Mouse (Mus musculus) CD4-positive helper T cell, adult 2 months (primary cell): Measurements from ENCODE around the gene Rtl6.

Experiments used
- DNase-seq: peaks from one replicate; pipeline ENCODE4 v3.0.0-alpha.2; 2012; ENCODE audit warnings: low read depth, missing footprints, low spot score

Rtl6 gene

DNA sequence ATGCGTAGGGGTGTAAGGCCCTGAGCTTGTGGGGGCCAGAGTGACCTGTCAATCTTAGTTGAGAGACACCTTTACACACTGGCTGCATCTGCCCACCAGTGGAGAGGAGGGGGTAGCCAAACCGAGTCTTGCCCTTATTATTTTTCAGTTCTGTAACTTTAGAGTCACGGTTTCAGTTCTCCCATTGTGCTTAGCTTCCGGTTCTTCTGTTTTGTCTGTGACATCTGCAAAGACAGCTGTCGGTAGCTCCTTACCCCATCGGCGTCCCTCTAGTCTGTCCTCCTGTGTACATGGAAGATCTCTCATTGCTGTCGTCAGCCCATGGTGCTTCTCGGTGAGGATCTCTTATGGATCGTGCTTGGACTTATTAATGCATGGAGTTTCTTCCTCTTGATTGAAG is 20.5 kb downstream of the Rtl6 start:
- no peak for DNase-seq

DNA sequence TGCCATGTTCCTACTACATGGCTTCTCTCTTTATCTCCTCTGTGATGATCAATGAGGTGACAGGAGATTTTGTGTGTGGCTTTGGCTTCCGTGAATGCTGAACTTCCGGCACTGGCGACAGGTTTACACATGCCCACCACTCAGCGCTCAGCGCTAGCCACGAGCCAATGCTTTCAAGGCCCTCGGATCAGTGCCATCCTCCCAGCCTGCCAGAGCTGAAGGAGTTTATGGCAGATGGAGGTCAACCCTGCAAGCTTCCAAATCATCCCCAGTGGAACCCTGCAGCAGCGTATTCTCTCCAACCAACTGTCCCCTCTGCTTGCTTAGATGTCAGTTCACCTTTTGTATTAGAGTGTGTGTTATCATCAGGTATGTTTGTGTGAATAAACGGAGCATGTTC is 21.0 kb downstream of the Rtl6 start:
- DNase-seq: no peak

DNA sequence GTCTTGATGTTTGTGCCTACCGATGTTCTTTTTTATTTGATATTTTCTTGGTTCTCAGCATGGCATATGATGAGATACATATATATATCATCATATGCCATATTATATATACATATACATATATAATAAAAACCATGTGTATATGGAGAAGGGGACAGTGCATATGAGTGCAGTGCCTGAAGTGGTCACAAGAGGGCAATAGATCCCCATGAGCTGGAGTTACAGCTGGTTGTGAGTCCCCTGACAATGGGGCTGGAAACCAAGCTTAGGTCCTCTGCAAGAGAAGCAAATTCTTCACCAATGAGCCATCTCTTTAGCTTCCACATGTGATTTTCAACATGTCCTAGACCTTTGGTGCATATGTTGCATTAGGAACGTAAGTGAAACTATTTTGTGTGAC is 21.7 kb downstream of the Rtl6 start:
- peak; percentile 29 for DNase-seq

DNA sequence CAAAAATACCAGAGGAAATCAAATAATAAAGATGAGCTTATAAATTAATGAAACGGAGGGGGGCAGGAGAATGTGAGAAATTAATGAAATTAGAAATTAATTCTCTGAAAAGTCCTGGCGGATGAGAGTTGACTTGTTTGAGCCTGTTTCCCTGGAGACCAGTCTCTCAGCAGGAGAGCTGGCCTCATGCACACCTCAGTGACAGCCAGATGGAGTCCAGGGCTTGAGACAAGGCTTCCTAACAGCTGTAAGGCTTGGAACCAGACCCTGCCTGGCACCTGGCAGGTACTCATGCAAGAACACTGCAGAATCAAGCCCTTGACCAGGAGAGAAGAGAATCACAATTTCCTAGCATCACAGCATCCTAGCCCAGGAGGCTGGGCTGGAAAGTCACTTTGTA is 25.4 kb downstream of the Rtl6 start:
- no peak for DNase-seq

DNA sequence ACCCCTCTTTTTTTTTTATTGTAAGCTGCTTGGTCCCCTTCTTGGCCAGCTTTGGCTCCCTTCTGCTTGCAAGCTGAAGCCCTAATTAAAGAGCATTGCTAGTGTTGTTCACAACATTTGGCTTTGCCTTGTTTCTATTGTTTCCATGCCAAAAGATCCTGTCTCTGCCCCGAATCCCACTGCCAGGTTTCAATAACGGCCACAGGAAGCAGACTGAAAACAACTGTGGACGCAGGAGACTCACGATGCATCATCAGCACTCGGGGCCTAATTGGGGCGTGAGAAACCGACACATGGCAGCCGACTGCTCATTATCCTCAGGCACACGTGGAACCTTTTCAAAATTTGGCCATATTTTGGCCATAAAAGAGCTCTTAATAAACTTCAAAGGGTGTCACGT is 26.1 kb downstream of the Rtl6 start:
- no peak for DNase-seq

DNA sequence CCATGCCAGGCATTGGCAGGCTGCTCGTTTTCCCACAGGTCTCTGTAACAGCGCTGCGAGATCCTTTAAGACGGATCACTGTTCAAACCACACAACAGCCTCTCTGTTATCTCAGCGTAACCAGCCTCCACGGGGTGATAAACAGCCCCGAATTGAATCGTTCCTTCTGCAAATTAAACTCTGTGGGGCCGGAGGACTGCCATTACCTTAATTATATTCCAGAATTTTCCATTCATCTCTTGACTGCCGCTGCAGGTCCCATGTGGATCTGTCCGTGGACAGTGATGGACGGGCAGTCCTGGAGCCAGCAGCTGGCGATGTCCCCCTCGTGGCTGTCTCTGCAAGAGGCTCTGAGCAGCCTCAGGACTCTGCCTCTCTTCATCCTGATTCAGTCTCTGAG is 30.7 kb downstream of the Rtl6 start:
- no peak for DNase-seq

DNA sequence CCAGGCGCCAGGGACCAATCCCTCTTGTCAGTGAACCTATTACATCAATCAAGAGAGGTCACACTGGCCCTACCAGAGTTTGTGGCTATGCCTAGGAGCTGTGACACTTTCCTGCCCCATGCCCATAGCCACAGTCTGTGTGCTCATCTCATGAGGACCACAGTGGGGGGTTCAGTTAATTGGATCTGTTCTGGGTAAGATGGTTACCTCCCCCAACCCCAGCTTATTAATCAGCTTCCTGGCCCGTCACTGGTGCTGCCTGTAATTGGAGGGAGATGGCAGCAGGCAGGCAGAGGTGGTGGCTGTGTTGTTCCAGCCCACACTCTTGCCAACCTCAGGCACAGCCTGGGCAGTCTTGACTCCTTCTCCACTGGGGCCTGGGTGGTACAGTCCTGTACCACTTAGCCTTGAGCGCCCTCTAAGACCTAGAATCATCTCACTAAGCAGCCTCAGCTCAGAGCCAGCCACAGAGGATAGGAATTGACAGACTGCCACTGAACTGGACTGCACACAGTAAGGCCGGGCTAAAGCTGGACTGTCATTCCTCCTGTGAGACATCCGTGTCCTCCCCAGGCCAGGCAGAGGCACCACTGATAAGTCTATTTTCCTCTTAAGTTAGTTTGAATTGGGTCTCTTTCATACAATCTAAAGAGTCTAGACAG is 32.3 kb downstream of the Rtl6 start:
- no peak for DNase-seq

DNA sequence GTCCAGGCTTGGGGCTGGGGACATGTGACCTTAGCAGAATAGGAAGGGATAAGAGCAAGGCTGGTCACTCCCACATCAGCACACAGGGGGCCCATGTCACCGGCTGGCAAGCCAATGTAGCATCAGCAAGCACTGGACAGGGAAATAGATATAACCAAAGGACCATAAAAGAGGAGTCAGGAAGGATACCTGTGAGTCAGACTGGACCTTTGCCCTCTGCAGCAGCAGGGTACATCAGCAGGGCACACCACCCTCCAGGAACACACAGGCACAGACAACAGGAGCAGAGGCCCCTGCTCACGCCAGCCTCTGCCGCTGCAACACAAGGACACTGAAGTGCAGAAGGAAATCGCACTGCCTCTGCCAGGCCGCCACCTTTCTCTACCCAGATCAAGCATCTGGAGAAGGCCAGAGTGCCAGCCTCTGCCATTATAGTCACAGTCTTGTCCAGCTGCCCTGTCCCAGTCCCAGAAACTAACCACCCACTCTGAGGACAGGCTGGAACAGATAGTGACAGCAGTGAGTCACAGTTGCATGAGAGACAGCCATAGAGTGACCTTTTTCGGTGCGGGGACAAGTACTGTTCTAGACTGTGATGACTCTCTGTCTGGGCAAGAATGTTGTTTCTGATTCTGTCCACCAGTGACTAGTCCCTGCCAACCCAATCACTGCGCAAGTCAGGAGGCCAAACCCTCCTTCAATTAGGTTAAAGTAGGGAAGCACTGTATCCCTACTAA is 34.5 kb downstream of the Rtl6 start:
- DNase-seq: no peak

DNA sequence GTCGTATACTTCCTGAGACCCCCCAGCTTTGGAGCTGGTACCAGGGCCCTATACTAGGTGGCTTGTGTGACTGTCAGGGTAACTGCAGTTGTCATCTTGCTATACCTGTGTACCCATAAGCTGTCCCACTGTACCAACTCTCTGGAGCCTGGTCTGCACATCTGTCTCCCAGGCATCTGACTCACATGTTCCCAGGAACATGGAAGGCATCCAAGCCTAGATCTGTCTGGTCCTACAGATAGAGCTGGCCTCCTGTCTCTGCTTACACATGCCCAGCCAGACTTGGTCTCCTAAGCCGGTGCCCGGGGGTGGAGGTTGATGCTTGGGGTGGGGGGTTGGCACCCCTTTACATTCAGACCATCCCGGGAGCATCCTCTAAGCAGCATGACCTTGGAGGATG is 36.1 kb downstream of the Rtl6 start:
- DNase-seq: no peak

DNA sequence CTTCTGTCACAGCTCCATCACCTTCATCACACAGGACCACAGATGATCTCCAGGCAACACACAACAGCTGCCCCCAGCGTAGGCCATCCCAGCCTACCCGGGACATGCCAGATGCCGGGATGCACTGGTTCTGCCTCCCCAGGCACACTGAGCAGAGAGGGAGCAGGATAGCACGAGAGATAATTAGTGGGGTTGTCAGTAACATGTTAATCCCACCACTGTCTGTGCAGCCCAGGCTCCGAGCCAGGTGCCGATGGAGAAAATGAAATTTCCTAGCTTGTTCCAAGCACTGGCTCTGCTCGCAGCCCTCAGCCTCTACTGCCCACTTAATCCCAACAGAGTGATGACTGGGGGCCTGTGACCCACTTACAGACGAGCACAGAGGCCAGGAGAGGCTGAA is 39.1 kb downstream of the Rtl6 start:
- DNase-seq: no peak

DNA sequence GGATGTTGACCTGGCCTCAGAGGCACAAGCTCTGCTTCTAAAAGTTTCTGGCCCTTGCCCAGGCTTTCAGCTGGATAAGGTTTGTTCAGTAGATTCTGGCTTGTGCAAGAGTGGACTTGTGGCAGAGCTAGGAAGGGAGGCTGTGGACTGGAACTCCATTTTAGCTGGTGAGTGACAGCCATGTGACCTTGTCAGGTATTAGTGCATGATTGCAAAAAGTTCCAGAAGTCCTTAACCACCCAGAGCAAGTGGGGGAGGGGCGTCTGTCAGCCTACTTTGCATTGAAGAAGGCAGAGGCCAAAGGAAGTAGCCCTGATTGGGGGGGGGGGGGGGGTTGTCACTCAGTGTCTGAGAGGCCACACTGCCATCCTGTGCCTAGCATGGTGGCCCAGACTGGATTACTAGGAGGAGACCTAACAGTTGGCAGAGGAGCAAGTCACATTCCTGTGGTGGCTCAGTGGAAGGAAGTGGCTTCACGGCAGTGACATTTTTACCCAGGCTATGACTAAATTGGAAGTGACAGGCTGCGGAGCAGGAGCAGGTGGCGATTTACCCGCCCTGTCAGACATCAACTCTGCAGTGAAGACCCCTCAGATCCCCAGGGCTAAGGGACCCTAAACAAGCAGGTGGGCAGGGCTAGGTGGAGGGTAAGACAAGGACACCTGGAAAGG is 44.9 kb downstream of the Rtl6 start:
- no peak for DNase-seq

DNA sequence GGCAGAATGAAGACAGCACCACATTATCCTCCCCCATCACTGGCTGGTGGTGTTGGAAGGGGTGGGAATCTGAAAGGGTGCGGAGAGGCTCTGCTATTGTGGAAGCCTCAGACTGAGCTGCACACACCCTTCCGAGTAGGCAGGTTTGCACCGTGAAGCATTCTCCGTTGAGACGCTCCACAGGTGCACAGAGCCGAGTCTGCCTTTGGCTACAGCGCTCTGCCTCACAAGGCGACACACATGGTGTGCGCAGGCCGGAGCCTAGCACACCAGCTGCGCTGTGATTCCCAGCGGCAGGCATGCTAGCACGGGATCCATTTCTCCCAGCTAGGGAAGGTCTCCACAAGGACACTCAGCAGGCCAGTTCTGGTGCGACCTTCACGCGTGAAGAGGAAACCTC is 47.6 kb downstream of the Rtl6 start:
- no peak for DNase-seq

DNA sequence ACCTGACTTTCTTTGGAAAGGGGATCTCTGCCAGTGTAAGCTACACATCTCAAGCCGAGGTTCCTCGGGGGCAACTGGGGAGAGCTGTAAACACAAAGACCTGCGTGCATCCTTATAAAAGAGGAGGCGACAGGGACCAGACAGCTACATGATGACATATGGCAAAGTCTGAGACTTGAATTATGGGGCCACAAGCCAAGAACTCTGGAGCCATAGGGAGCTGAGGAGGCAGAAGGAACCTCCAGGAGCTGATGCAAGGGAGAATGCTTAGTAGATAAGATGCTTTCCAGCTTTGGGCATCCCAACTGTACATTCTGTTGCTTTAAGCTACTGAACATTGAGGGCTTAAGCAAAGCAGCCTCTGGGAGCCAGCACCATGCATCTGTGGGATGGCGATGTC is 48.5 kb downstream of the Rtl6 start:
- no peak for DNase-seq

DNA sequence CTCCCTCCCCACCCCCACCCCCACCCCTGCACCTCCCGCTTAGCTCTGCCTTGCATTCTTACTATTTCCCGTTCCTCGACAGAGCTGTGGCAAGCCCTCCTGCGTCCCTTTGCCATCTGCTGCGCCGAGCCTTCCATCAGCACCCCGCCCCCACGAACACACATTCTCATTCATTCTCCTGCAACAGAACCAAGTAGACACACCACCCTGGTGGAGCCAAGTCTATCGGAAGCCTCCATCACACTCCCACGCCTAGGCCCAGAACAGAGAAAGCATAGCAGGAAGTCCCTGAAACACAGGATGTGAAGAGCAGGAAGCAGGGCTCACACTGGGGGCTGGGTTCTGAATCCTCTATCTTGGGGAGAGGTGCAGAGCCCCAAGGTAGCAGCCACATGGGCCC is 51.6 kb downstream of the Rtl6 start:
- no peak for DNase-seq

DNA sequence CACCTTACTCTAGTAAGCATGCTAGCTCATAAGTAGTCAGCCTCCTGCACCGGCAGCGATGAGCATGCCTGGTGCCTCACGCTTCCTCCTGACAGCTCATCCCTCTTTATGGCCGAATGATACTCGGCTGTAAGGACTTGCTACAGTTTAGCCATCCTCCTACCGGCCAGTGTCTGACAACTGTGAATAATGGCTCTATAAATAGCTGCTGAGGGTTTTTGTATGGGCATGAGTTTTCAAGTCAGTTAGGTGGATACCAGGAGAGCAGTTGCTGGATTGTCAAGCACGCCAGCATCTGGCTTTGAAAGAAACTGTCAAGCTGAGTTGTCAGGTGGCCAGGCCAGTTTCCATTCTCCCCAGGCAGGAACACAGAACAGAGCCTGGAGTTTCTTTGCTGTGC is 52.7 kb downstream of the Rtl6 start:
- DNase-seq: no peak
